Mouse (Mus musculus) erythroid progenitor cell, adult 5-6 weeks (primary cell): Measurements from ENCODE around the gene Klhl42. TPM values are rescaled to one million over a fixed set of nuclear protein-coding genes. Genes with fewer than 3 reads are reported as not detected.

Experiments used
- ATAC-seq: replicated peaks from 2 replicates; pipeline ENCODE4 v1.8.0; 2016; ENCODE audit warnings: moderate number of reproducible peaks, mild to moderate bottlenecking, moderate TSS enrichment, inconsistent platforms; ENCODE audit not compliant: poor library complexity, low FRiP score, severe bottlenecking
- total RNA-seq, 2 experiments: library from RNA; stranded (forward) in 1 of 2; stranded (reverse) in 1 of 2; fragments of 150-400 nt in 1 of 2; fragments of 186-747, 209-891 nt in 1 of 2; gene quantifications; 2 replicates each; pipeline versions ENCODE4 v1.2.3 to v1.2.4; 2015 to 2017; ENCODE audit warnings: low replicate concordance in 2 of 2

Gene Klhl42
- total RNA-seq, 2 experiments from 2014 or later = 0.30 to 2.1 TPM

- no peak for ATAC-seq
Measured at GRCm38 (mm10) chr6:147085398-147086040, 5.7 kb upstream of the Klhl42 start.

DNA sequence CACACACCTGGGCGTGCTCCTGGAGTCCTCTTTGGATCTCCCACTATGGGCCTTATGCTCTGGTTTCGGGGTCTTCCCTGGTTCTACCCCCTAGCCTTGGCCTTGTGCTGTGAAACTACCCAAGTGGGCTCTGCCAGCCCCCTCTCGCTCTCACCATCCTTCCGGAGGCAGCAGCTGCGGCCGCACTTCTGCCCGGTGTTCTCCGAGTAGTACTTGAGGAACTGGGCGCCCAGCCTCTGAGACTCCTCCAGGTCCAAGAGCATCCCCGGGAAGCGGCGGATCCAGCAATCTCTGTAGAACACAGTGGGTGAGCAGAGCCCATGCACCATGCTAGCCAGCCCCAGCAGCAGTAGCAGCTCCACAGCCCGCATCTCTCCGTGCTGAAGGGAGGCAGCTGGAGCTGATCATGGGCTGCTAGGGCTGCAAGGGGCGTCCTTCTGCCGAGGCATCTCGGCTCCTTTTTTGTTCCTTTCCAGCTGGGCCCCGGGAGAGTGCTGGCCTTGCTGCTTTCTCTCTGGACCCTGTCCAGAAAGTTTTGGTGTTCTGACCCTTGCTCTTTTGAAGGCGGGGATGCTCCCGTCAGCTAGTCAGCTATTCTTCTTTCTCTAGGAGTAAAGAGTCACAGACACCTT, 4.5 kb upstream of the Klhl42 start, which contains the start of gene Mansc4:
TSS of gene Mansc4 (minus strand) at position 439 of the 632 bp plus-strand sequence.
- ATAC-seq = no peak

- no peak for ATAC-seq
Measured at GRCm38 (mm10) chr6:147087736-147088135, 3.4 kb upstream of the Klhl42 start.

GRCm38 (mm10) chr6:147088517-147088916, 2.7 kb upstream of the Klhl42 start:
- ATAC-seq = no peak

DNA sequence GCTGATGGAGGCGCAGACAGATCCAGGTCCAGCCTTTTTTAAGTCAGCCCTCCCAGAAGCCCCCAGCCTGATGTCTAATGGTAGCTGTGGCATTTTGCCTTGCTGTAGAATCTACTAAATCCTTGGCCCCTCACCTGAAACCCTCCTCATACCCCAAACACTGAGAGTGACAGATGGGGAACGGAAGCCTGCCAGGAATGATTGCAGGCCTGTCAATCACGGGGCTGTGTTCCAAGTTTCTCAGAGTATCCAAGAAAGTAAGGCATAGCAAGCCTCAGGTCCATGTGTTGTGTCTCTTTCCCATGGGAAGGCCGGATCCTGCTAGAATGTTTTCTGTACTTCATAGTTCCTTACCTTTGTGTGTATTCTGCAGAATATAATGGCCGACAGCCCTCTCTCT, 988 bp upstream of the Klhl42 start:
- ATAC-seq = no peak

GRCm38 (mm10) chr6:147092136-147092535, 957 bp downstream of the Klhl42 start:
- ATAC-seq = 0 out of 2 replicates have a peak, but pooled peaks have one; percentile 16

- ATAC-seq = no peak
Measured at GRCm38 (mm10) chr6:147094771-147095170, 3.6 kb downstream of the Klhl42 start.

- no peak for ATAC-seq
Measured at GRCm38 (mm10) chr6:147096109-147096508, 4.9 kb downstream of the Klhl42 start.

GRCm38 (mm10) chr6:147096934-147097333, 5.8 kb downstream of the Klhl42 start:
- no peak for ATAC-seq

- ATAC-seq = no peak
Measured at GRCm38 (mm10) chr6:147097346-147097929, 6.3 kb downstream of the Klhl42 start.

DNA sequence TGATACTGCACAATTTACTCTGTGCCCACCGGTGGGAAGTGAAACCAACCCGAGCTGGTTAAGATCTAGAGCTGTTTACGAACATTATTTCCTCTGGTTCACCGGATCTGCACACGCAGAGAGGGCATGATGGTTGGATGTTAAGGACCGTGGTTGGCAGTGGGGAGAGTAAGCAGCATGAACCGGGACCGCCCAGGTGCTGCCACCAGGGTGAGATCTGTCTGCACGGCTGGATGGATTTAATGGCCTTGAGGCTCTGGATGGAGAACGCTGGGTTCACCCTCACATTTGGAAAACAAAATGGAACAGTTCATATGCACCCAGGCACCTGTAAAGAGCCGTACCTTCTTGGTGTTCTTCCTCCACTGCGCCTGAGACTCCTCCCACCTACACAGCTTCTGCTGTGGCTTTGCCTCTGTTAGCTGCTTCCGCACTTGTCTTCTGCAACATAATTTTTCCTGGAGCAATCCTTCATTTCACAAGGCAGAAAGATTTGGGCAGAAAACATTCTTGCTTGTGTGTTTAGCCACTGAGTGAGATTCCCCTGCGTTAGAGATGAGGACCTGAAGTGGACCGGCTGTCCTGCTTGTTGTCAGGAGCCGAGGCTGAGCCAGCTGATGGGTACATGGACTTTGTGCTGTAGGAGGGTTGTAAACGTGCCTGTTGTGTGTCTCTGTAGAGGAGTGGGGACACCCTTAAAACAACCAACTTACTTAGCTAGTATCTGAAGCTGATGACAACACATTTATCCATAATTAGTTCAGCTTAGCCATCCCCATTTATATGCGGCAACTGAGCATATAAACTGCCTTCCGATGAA, 8.5 kb downstream of the Klhl42 start:
- no peak for ATAC-seq

GRCm38 (mm10) chr6:147102293-147102692, 11.1 kb downstream of the Klhl42 start:
- no peak for ATAC-seq

GRCm38 (mm10) chr6:147105529-147105928, 14.3 kb downstream of the Klhl42 start:
- no peak for ATAC-seq

- ATAC-seq = no peak
Measured at GRCm38 (mm10) chr6:147106716-147107115, 15.5 kb downstream of the Klhl42 start.

DNA sequence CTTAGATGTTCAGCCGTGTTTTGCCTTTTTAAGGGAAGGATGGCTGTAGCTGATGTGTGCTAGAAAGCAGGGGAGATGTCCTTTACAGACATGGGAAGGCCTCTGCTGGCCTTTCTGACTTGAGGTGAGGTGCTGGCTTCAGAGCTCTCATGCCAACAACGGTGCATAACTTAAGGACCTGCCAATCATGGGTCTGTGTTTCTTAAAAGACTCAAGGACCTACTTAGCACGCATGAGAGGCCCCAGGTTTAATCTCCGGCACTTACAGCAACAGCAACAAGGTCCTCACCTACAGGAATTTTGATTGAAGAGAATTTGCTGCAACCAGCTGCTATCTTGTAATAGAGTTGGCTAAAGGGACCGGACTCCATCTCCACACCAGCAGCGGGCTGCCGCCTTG, 18.1 kb downstream of the Klhl42 start:
- ATAC-seq = no peak

GRCm38 (mm10) chr6:147116579-147116978, 25.4 kb downstream of the Klhl42 start:
- ATAC-seq = peak; percentile 61; the same call in 1 of the 2 replicates

DNA sequence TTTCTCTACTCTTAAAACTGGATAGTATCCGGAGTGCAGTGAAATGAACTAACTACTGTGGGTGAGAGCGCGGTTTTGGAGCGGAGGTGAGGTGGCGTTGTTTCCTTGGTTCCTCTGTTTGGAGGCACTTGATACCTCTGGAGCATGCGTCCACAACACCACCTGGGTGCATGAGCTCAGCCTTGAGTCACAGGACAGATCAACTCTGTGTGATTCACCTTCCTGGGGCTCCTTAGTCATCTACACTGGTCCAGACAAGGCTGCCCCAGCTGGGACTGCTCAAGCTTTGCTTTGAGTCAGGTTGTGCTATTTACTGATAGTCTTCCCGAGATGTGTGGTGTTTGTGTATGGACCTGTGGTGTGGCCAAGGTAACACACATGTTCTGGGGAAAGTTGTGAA, 26.6 kb downstream of the Klhl42 start:
- no peak for ATAC-seq

DNA sequence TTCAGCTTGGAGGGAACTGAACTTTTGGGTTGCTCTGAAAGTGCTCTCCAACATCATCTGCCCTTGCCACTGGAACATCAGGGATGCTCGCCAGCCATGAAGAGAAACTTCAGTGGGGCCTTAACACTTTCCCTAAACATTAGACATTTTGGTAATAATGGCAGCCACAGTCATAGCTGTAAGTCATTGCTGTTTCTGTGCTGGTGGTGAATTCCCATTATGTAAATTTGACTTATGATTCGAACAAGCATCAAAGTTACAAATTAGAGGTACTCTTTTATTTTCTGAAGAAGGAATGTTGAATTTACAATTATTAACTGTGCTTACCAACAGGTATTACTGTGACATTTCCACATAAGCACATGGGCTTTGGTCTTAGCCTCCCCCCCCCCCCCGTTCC, 27.0 kb downstream of the Klhl42 start:
- ATAC-seq = no peak

- no peak for ATAC-seq
Measured at GRCm38 (mm10) chr6:147121320-147121719, 30.1 kb downstream of the Klhl42 start.

GRCm38 (mm10) chr6:147127239-147127638, 36.1 kb downstream of the Klhl42 start:
- ATAC-seq = no peak
